Mouse (Mus musculus) gastrocnemius, adult 8-10 months (tissue): ENCODE measurements around the gene Tmem167. TPM values are rescaled to one million over a fixed set of nuclear protein-coding genes. Genes with fewer than 3 reads are reported as not detected.

Source experiments
- DNase-seq, 2 experiments: peaks; one replicate each; pipeline ENCODE4 v3.0.0; 2022; ENCODE audit warnings: low spot score in 2 of 2
- total RNA-seq, 4 experiments: library from RNA; stranded (reverse); gene quantifications; 2 replicates each; pipeline ENCODE4 v1.2.4; 2022

Tmem167 gene
- total RNA-seq, 4 experiments from 2014 or later = 7.9 to 8.8 (median 8.3) TPM

DNA sequence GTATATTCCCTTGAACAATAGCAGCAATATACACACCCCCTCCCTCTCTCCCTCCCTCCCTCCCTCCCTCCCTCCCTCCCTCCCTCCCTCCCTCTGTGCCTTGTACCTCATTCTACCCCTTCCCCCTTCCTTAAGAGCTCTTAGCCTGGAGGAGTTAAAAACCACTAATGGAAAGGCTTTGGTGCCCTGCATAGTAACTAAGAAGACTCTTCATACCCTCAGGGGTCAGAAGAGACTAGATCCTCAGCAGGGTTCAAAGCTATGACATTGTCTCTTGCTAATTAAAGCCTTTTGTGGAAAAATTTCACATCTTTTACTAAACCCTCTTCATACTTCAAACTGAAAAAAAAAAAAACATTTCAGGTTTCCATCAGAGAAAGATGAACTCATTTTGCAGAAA, 93.3 kb downstream of the Tmem167 start:
- DNase-seq = no peak

DNA sequence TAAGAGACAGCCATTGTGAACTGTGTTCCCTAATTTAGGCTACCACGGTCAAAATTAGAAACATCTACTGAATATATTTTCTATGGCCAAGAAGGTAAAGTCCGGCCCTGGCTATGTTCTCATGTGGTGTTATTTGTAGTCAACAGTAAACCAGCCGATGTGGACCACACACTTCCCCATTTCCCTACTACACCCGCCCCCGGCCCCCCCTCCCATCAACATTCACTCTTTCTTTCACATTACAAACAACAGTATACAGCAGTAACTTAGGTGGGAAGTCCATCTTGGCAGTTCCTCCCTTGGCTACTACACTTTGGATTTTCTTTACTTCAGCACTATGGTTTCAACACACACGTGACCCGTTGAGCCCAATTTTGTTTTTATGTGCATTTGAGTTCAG, 94.6 kb downstream of the Tmem167 start:
- no peak for DNase-seq

DNA sequence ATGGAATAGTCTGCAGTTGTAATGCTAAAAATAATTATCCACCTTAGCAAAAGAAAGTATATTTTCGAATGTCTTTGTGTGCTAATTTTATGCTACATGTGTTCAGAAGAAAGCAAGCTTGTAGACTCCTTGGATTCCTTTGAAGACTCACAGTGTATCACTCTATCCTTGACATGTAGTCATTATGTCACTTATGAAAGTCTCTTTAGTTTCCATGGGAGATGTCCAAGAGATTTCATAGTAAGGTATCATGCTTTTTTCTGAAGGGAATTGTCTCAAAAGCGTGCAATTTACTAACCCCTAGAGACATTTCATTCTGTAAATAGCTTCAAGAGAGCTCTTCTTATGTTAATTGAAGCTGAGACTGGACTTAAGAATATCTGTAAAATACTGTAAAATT, 97.8 kb downstream of the Tmem167 start:
- DNase-seq = no peak

DNA sequence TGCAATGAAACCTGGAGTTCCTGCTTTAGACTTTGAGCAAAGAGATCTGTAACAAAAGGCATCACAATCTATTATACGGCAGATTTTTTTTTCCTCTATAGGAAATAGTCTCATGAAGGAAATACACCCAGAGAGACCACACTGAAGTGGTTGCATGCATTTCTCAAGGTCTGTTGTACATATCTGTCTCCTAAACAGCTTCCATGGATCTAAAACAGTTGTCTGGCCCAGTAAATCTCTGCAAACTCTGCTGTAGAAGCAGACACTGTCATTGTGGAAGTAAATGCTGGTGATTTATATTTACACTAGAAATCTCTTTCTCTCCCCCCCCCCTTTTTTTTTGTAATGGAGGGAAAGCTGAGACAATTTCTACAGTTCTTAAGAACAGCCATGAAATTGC, 99.1 kb downstream of the Tmem167 start:
- DNase-seq = no peak

DNA sequence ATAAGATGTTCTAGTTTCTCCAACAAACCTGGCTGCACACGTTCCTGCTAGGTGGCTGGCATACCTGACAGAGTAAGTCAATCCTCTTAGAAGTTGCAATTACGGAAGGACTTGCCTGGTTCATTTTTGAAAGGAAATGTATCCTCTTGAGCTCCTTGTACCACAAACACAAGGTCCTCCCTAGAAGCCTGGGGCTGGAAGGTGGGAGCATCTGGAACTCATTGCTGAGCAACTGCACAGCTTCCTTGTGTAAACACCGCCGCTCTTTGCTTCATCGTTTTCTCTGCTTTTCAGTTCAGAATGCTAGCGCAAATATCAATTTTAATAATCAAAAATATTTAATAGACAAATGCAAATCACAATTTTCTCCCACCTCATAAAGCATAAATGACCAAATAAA, 102.9 kb downstream of the Tmem167 start:
- no peak for DNase-seq

Other genes with a start within 250 kb of the Tmem167 start
- 1 to 10 TPM; 6.1 to 8.3 (median 7.5) TPM for gene Xrcc4, start 485 bp downstream of the Tmem167 start, total RNA-seq